Mouse (Mus musculus) cerebellum, postnatal 36 days (tissue): Measurements from ENCODE around the gene Pigb.

ENCODE experiments used
- DNase-seq, 2 experiments: peaks; one replicate each; pipeline ENCODE4 v3.0.0; 2021 to 2022; ENCODE audit warnings: mixed read lengths in 2 of 2

The Pigb gene

GRCm38 (mm10) chr9:72988706-72989105 is 51.5 kb downstream of the Pigb start:
- no peak for DNase-seq

GRCm38 (mm10) chr9:72987703-72988102 is 52.5 kb downstream of the Pigb start:
- no peak for DNase-seq

GRCm38 (mm10) chr9:72985250-72986220 is 54.6 kb downstream of the Pigb start, which contains the start of the genes Ccpg1os and Ccpg1:
TSS of gene Ccpg1os (minus strand) at chr9:72985382.
TSS of gene Ccpg1 (plus strand) at chr9:72985429.
- peak; percentile 96 for DNase-seq

GRCm38 (mm10) chr9:72983066-72983465 is 57.1 kb downstream of the Pigb start:
- no peak for DNase-seq

GRCm38 (mm10) chr9:72975242-72975641 is 64.9 kb downstream of the Pigb start:
- DNase-seq = no peak

GRCm38 (mm10) chr9:72974734-72975133 is 65.4 kb downstream of the Pigb start:
- DNase-seq = no peak

- DNase-seq = no peak
Observed at GRCm38 (mm10) chr9:72972984-72973383, 67.2 kb downstream of the Pigb start.

- no peak for DNase-seq
Observed at GRCm38 (mm10) chr9:72972435-72972834, 67.7 kb downstream of the Pigb start.

GRCm38 (mm10) chr9:72969874-72970273 is 70.3 kb downstream of the Pigb start:
- no peak for DNase-seq

GRCm38 (mm10) chr9:72968349-72969061 is 71.7 kb downstream of the Pigb start:
- DNase-seq = peak; percentile 31 to 46

- no peak for DNase-seq
Observed at GRCm38 (mm10) chr9:72961959-72962358, 78.2 kb downstream of the Pigb start.

- DNase-seq = no peak
Observed at GRCm38 (mm10) chr9:72961346-72961745, 78.8 kb downstream of the Pigb start.

- DNase-seq = peak; percentile 59 to 68
Observed at GRCm38 (mm10) chr9:72958521-72959450, 81.4 kb downstream of the Pigb start, which contains the start of the genes Dyx1c1 and Gm44503. TSS of gene Dyx1c1 (plus strand) at chr9:72958785. TSS of gene Gm44503 (plus strand) at chr9:72958852.
